Mouse (Mus musculus) left cerebral cortex, postnatal 25 days (tissue): ENCODE results near the gene Babam2. TPM values are rescaled to one million over a fixed set of nuclear protein-coding genes. Genes with fewer than 3 reads are reported as not detected.
"Not testable (repeated sequence)": the region's sequence is repeated elsewhere in the genome, so short reads cannot be mapped to it uniquely, and the experiment has no call there.

ENCODE experiments used
- DNase-seq, 2 experiments: peaks; one replicate each; pipeline ENCODE4 v3.0.0; 2022; ENCODE audit warnings: low spot score in 2 of 2, mixed read lengths in 1 of 2
- intact Hi-C: fragments of 180-260 bp; cut with DNase I; formaldehyde crosslinking; loops from one replicate; pipeline ENCODE4 v1.15.1; 2025
- total RNA-seq, 2 experiments: library from RNA; stranded (reverse); gene quantifications; 2 replicates each; pipeline ENCODE4 v1.2.3; 2021

Babam2 gene
- total RNA-seq, 2 experiments from 2014 or later = 40.0 to 41.8 TPM

GRCm38 (mm10) chr5:31956336-31956735, 258.9 kb downstream of the Babam2 start:
- intact Hi-C loops = no loop called here
- no peak for DNase-seq

GRCm38 (mm10) chr5:31959886-31960285, 262.4 kb downstream of the Babam2 start:
- intact Hi-C loops = no loop called here
- DNase-seq = peak in 1 of 2 experiments; percentile 17

GRCm38 (mm10) chr5:31961423-31961822, 263.9 kb downstream of the Babam2 start:
- DNase-seq = no peak
- intact Hi-C loops = no loop called here

GRCm38 (mm10) chr5:31962346-31962745, 264.9 kb downstream of the Babam2 start:
- intact Hi-C loops = no loop called here
- DNase-seq = no peak

GRCm38 (mm10) chr5:31963352-31963751, 265.9 kb downstream of the Babam2 start:
- intact Hi-C loops = no loop called here
- no peak for DNase-seq

- intact Hi-C loops = no loop called here
- no peak for DNase-seq
Measured at GRCm38 (mm10) chr5:31963851-31964250, 266.4 kb downstream of the Babam2 start.

GRCm38 (mm10) chr5:31966741-31967140, 269.3 kb downstream of the Babam2 start:
- intact Hi-C loops = no loop called here
- no peak for DNase-seq

GRCm38 (mm10) chr5:31967526-31967925, 270.0 kb downstream of the Babam2 start:
- intact Hi-C loops = no loop called here

GRCm38 (mm10) chr5:31968046-31968506, 270.6 kb downstream of the Babam2 start:
- DNase-seq = no peak
- intact Hi-C loops = no loop called here

More at GRCm38 (mm10) chr5:31967526-31967925, 270.0 kb downstream of the Babam2 start:
- no peak for DNase-seq

- intact Hi-C loops, DNase-seq: not testable (repeated sequence)
Measured at GRCm38 (mm10) chr5:31972416-31972815, 274.9 kb downstream of the Babam2 start.

- intact Hi-C loops = no loop called here
- DNase-seq = no peak
Measured at GRCm38 (mm10) chr5:31974614-31975168, 277.2 kb downstream of the Babam2 start.

GRCm38 (mm10) chr5:31982061-31982460, 284.6 kb downstream of the Babam2 start:
- DNase-seq = no peak
- intact Hi-C loops = loop anchor here (5.0 kb wide), 1 partner anchor 105 kb away; no protein-coding TSS in a partner anchor

GRCm38 (mm10) chr5:31983161-31983560, 285.7 kb downstream of the Babam2 start:
- intact Hi-C loops = loop anchor here (5.0 kb wide), 1 partner anchor 106 kb away; no protein-coding TSS in a partner anchor
- DNase-seq = no peak

GRCm38 (mm10) chr5:31983817-31984368, 286.4 kb downstream of the Babam2 start:
- DNase-seq = no peak

GRCm38 (mm10) chr5:31984369-31984961, 287.0 kb downstream of the Babam2 start:
- intact Hi-C loops = loop anchor here (1.0 to 5.0 kb wide), 2 partner anchors 107 to 151 kb away; partner anchors contain the start of gene Fosl2
- peak; percentile 38 to 84 for DNase-seq

More at GRCm38 (mm10) chr5:31983817-31984368, 286.4 kb downstream of the Babam2 start:
- intact Hi-C loops = loop anchor here (1.0 to 5.0 kb wide), 2 partner anchors 107 to 151 kb away; partner anchors contain the start of gene Fosl2

- intact Hi-C loops = no loop called here
- DNase-seq = no peak
Measured at GRCm38 (mm10) chr5:31985021-31985420, 287.5 kb downstream of the Babam2 start.

- intact Hi-C loops = no loop called here
- DNase-seq = no peak
Measured at GRCm38 (mm10) chr5:31987541-31988307, 290.2 kb downstream of the Babam2 start.

- no peak for DNase-seq
- intact Hi-C loops = no loop called here
Measured at GRCm38 (mm10) chr5:31997189-31997954, 299.9 kb downstream of the Babam2 start.

GRCm38 (mm10) chr5:31998806-31999205, 301.3 kb downstream of the Babam2 start:
- DNase-seq = no peak
- intact Hi-C loops = no loop called here
